7 mouse cellular contexts compared by ENCODE assay signal in genomic region chr9:21791861-21792260, GRCm38 (mm10). TPM values are rescaled to one million over a fixed set of nuclear protein-coding genes. Genes with fewer than 3 reads are reported as not detected.
DNase-seq lines count a peak whose midpoint lies in the region; ATAC-seq and TF ChIP-seq lines count a peak whose summit lies in the region.

No protein-coding gene starts in this region.

- no peak overlapping the region for H3K4me3 ChIP-seq in C2C12 (ENCODE audit: insufficient read depth, poor library complexity, severe bottlenecking)
- no peak overlapping the region; the same call in 1 of the 2 replicates for H3K4me3 ChIP-seq in heart, embryonic 11.5 days (ENCODE audit: low read depth, low read length)

- whole genome bisulfite sequencing in heart, embryonic 11.5 days (ENCODE audit: insufficient replicate concordance) = 58% methylated on average over 8 of the region's 8 CpGs

- TF ChIP-seq CTCF in C2C12 (IDR thresholded peaks at IDR 0.05; ENCODE audit: control insufficient read depth, insufficient read depth, insufficient read length) = no peak

- H3K79me2 ChIP-seq in C2C12 (ENCODE audit: control insufficient read depth, insufficient read depth) = peaks cover 96% of the 10 kb centered on the region

- peaks cover 31% of the 10 kb centered on the region for H3K4me1 ChIP-seq in heart, embryonic 11.5 days (ENCODE audit: control insufficient read depth, insufficient read depth, low read length)

- peaks cover 53% of the 10 kb centered on the region for H3K36me3 ChIP-seq in C2C12 (ENCODE audit: control insufficient read depth, insufficient read depth)
- peaks cover 30% of the 10 kb centered on the region for H3K36me3 ChIP-seq in heart, embryonic 11.5 days (ENCODE audit: control insufficient read depth, insufficient read depth, low read length)

- DNase-seq in adrenal gland, adult (ENCODE audit: inconsistent age in 2 of 2, low spot score in 1 of 2) = peak; percentile 85 to 96
- DNase-seq in kidney, postnatal 4 days = peak; percentile 73 to 82
- no peak for DNase-seq in c-Kit-positive CD71-positive TER-119-positive erythroid progenitor cells, embryonic 14.5 days (ENCODE audit: low spot score)
- no peak for DNase-seq in spleen, postnatal 4 days (ENCODE audit: low spot score in 2 of 2)
- DNase-seq in spleen, postnatal 10 days (ENCODE audit: low spot score in 2 of 2) = no peak

- no peaks in the 10 kb centered on the region for H3K27me3 ChIP-seq in C2C12 (ENCODE audit: control insufficient read depth, insufficient read depth, insufficient read length)
- H3K27me3 ChIP-seq in heart, embryonic 11.5 days (ENCODE audit: control insufficient read depth, insufficient read depth, low read length) = no peaks in the 10 kb centered on the region

- H3K4me2 ChIP-seq in heart, embryonic 11.5 days = peak overlapping the region; percentile 29

- 0 out of 2 replicates have a peak overlapping the region, but pooled peaks have one; percentile 34 for H3K9ac ChIP-seq in heart, embryonic 11.5 days (ENCODE audit: low read depth, low read length)

- ATAC-seq in heart, embryonic 11.5 days (replicated peaks; ENCODE audit: insufficient number of reproducible peaks, low FRiP score, low TSS enrichment) = peak; percentile 39; the same call in 1 of the 2 replicates

- H3K9me3 ChIP-seq in heart, embryonic 11.5 days (replicated peaks; ENCODE audit: control insufficient read depth, low read length) = no peaks in the 10 kb centered on the region

- H3ac ChIP-seq in C2C12 (ENCODE audit: control insufficient read depth, insufficient read length, low read depth) = no peak overlapping the region

- H3K27ac ChIP-seq in heart, embryonic 11.5 days (ENCODE audit: low read depth, low read length) = peak overlapping the region; percentile 4

- H3K79me3 ChIP-seq in C2C12 (ENCODE audit: low read depth) = peaks cover 45% of the 10 kb centered on the region

TF ChIP-seq in C2C12, 6 proteins besides CTCF, POLR2A, EP300 and RAD21:
- TF ChIP-seq CEBPB (IDR thresholded peaks at IDR 0.05; ENCODE audit: low read depth) (no peak), MAX (IDR thresholded peaks at IDR 0.05) (peak; percentile 7)

RNA-seq across cellular contexts. Expression of gene Kank2, which starts 6.7 kb away (rescaled TPM):
- polyA plus RNA-seq in C2C12 (2012; fragmentation: generic; extraction: Trizol) = 43.3 TPM
- polyA plus RNA-seq in heart, embryonic 11.5 days (2014; fragmentation: Nextera tagmentation; extraction: Ambion mirVana) = 8.9 and 9.0 TPM in 2 replicates

RNA-seq across cellular contexts. Expression of gene Spc24, which starts 31.8 kb away (rescaled TPM):
- polyA plus RNA-seq in C2C12 (2012; fragmentation: generic; extraction: Trizol) = 80.1 TPM
- polyA plus RNA-seq in heart, embryonic 11.5 days (2014; fragmentation: Nextera tagmentation; extraction: Ambion mirVana) = 90.5 and 103 TPM in 2 replicates

RNA-seq across cellular contexts. Expression of gene Angptl8, which starts 43.4 kb away (rescaled TPM):
- polyA plus RNA-seq in C2C12 (2012; fragmentation: generic; extraction: Trizol) = 0.04 TPM
- polyA plus RNA-seq in heart, embryonic 11.5 days (2014; fragmentation: Nextera tagmentation; extraction: Ambion mirVana) = 1.1 and 1.9 TPM in 2 replicates

Comparison
In these comparisons a context has a peak if more than half of its experiments do, and no peak if none do; other contexts are left out.
1. DNase-seq: peak in adrenal gland, adult (2 of 2) and kidney, postnatal 4 days (2 of 2); none in c-Kit-positive CD71-positive TER-119-positive erythroid progenitor cells, embryonic 14.5 days (single experiment), spleen, postnatal 4 days (0 of 2) and spleen, postnatal 10 days (0 of 2).